Mouse (Mus musculus): Measurements from ENCODE around the gene Rnf20.

Gene Rnf20

DNA sequence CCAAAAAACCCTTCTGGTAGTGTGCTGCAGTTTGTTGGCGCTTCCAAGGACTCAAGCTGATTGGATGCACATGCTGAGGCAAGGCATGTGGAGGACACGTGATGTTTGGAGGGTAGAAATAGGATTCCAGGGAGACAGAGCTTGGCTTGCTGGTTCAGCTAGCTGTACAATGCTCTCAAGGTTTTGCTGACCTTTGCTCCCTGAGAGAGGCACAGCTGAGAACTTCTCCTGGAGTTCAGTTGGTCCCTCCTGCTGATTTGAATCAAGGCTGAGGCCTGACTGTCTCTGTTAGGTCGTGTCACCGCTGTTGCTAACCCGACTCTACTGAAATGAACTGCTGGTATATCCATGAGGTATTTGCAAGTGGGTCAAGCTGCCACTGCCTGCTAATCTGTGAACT, 2.9 kb upstream of the Rnf20 start:
- ChIA-PET CTCF (interaction anchor here in 1 of 4 experiments (0.9 to 3.7 kb wide), 2 partner anchors 9 to 61 kb away, joined by 3 to 20 read pairs; no protein-coding TSS in a partner anchor), POLR2A (no interaction called here)

DNA sequence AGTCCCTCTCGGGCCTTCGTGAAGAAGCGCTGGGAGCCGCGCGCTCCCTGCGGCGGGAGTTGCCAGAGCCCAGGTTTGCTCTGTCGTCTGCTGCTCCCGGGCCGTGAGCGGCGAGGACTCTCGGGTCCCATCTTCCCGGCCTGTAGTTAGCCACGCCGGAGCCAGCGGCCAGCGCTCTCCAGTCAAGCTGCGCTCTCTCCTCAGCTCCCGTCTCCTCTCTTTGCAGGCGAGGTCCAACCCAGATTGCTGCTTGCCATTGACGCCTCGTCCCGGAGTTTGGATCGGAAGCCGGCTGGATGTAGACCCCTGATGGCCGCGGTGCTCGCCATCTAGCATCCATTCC, 304 bp downstream of the Rnf20 start:
- POLR2A ChIA-PET, result interaction anchor here in 3 of 4 experiments (0.5 to 4.0 kb wide), 23 partner anchors 10 to 1352 kb away, joined by 3 to 29 read pairs (median 3); partner anchors contain the start of genes Mrpl50 (in 3 of the 3), Zfp189 (in 3 of the 3), Erp44 (in 1 of the 3) and Invs (in 1 of the 3)

DNA sequence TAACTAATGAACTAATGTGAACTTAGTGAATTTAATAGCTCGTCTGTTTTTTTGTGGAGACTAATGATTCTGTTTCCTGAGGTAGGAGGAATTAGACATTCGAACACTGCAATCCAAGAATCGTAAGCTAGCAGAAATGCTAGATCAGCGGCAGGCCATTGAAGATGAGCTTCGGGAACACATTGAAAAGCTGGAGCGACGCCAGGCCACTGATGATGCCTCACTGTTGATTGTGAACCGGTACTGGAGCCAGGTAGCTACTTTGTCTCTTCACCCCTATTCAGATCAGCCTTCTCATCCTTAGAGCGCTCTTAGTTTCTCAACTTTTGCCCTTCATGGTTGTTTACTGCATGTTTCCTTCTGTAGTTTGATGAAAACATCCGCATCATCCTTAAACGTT, 6.0 kb downstream of the Rnf20 start:
- ChIA-PET POLR2A (interaction anchor here in 2 of 4 experiments (0.6 to 2.8 kb wide), 8 partner anchors 8 to 352 kb away, joined by 3 to 13 read pairs (median 3); no protein-coding TSS in a partner anchor), CTCF (interaction anchor here in 2 of 4 experiments (0.6 to 1.1 kb wide), 4 partner anchors 9 to 71 kb away, joined by 3 read pairs; no protein-coding TSS in a partner anchor)

More for the DNA sequence above, 304 bp downstream of the Rnf20 start:
- CTCF ChIA-PET, result no interaction called here

DNA sequence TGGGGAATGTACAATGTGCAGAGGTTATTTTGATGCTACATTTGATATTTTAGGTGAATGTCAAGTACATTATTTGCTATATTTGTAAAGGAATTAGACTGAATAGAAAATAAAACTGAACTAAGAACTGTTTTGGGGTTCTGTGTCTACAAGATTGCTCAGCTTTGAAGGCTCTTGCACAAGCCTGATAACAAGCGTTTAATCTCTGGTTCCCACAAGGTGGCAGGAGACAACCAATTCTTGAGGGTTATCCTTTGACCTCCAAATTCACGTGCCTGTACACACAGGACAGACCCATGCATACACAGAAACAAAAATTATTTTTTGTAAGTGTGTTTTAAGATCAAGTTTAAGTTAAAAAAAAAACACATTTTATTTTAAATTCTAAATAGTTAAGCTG, 8.1 kb downstream of the Rnf20 start:
- CTCF ChIA-PET, result no interaction called here
- POLR2A ChIA-PET, result interaction anchor here in 2 of 4 experiments (1.2 to 1.3 kb wide), 2 partner anchors 23 to 34 kb away, joined by 3 read pairs; no protein-coding TSS in a partner anchor

DNA sequence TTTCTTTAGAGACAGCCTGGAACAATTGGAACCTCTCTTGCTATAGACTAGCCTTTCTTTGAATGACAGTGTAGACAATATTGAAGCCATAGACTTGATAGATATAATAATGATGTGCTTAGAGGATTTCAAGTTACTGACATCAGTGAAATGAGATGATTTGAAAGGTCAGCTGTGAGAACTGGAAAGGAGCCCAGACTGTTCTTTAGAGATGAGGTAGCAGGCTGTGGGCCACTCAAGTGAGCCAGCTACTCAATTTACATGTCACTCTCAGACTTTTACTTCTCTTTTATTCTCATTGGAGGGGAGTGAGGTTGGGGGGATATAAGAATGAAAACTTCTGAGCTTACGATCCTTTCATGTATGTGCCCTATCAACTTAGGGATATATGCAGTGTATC, 27.6 kb downstream of the Rnf20 start:
- ChIA-PET POLR2A (interaction anchor here in 1 of 4 experiments (0.6 kb wide), 1 partner anchor 27 kb away, joined by 3 read pairs; no protein-coding TSS in a partner anchor), CTCF (no interaction called here)

DNA sequence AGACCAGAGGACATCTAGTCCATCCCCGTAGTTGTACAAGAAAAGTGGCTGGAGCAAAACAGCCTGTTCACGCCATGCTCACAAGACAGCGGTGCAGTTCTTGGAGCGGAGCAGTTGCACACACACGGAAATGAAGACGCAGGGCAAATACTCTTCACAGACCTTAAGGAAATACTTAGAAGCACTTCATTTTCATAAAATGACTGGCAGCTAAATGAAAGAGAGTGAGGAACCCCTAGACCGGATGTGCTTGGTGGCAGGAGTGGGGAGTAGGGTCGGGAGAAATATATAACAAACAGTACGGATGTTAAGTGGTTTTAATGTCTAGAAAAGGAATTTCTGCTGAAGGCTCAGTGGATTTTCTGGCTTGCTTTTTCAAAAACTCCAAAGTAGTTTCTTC, 29.9 kb downstream of the Rnf20 start:
- ChIA-PET CTCF (no interaction called here), POLR2A (no interaction called here)

DNA sequence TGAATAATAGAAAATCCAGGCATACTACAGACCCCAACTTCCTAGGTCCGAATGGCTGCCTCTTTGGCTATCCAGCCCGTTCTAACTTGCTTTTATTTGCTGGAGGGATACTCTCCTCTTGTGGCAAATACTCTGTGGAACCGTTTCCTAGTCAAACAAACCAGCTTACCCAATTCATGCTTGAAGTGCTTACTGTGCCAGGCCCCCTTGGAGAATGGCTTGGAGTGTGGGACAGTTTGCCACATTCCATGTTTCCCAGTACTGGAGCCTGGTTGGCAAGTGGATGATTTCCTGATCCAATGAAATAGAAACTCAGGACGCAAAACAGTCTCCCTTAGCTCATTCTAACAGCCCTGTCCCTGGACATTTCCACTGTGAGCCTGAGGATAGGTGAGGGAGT, 30.4 kb downstream of the Rnf20 start:
- CTCF ChIA-PET, result no interaction called here
- POLR2A ChIA-PET, result interaction anchor here in 1 of 4 experiments (0.9 to 1.3 kb wide), 2 partner anchors 22 to 24 kb away, joined by 3 read pairs; no protein-coding TSS in a partner anchor

DNA sequence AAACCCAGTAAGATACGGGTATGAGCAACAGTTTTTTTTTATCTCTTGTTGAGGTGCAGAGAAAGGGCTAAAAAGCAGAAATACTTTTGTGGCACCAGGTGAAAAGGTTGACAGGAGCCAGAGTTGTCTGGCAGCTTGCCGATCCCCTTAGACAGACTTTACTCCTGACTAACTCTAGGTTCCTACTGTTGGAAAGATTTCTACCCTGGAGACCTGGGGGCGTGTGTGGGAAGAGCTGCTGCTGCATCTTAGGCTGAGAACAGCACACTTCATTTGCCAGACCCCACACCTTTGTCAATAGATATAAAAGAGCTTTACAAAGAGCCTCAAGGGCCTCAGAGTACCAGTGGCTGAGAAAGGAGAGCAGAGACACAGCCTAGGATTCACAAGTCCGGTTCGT, 33.0 kb downstream of the Rnf20 start:
- CTCF ChIA-PET, result interaction anchor here in 1 of 4 experiments (0.7 kb wide), 1 partner anchor 54 kb away, joined by 3 read pairs; no protein-coding TSS in a partner anchor
- POLR2A ChIA-PET, result interaction anchor here in 1 of 4 experiments (0.8 to 1.1 kb wide), 2 partner anchors 11 to 33 kb away, joined by 3 read pairs; partner anchors contain the start of gene Rnf20

DNA sequence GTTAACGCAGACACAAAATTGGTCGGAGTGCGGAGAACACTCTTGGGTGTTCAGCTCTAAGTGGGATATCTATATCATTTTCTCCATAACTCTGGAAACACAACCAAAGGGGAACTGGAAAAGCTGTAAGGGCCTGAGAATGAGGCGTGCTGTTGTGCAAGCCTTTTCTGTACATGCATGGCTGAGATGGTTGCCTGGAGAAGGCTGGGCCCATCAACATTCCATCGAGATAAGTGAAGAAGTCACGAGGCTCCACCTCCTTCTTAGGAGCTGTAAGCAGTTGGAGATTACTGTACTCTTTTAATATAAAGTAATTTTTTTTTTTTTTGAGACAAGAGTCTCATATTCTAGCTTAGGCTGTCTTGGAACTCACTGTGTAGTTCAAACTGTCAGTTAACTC, 44.3 kb downstream of the Rnf20 start:
- ChIA-PET CTCF (no interaction called here), POLR2A (no interaction called here)

DNA sequence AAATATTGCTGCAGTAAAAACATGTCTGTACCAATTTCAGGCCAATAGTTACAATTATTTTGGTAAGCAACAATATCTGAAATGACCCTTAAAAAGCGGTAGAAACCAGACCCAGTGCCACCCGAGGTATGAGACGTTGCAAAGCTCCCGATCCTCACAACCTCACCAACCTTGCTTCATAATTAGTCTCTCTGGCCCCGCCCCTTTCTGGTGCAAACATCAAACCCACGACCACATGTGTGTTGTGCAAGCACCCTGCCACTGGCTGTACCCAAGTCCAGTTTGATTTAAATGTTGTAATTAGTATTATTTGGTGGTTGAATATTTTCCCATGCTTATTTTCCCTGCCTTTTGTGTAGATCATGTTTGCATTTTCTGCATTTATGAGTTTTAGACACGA, 45.0 kb downstream of the Rnf20 start:
- POLR2A ChIA-PET, result no interaction called here
- CTCF ChIA-PET, result interaction anchor here in 2 of 4 experiments (0.6 to 1.3 kb wide), 2 partner anchors 12 to 174 kb away, joined by 4 read pairs; no protein-coding TSS in a partner anchor

DNA sequence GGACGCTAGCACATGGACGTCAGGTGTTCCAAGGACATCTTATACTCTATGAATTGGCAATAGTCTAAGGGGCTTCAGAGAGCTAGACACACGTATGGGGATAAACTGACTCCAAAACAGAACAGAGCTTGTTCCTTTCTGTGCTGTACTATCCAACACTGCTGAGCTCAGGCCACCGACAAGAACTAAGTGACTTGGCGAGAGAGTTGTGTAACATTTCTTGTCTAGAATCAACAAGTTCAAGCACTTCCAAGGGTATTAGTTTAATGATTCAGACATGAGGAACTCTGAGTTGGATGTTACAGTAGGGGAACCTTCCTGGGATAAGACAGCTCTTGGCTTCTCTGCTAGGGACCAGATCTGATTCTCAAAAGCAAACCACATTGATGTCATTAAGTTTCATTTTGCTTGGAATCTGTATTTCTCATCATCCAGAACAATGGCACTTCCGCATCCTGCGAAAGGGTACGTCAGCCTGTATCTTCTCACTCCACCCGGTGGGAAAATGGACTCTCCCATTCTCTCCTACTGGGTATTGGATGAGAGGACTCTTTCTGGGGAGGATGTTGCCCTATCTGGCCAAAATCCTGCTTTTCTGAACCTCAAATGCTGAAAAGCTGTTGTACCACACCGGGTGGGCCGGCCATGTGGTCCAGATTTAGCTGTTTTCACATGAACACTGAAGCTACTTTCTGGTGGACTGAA, 48.5 kb downstream of the Rnf20 start:
- POLR2A ChIA-PET, result interaction anchor here in 2 of 4 experiments (0.8 to 1.4 kb wide), 2 partner anchors 42 to 49 kb away, joined by 3 read pairs; partner anchors contain the start of gene Rnf20 (in 1 of the 2)
- CTCF ChIA-PET, result interaction anchor here in 1 of 4 experiments (1.1 kb wide), 1 partner anchor 8 kb away, joined by 5 read pairs; no protein-coding TSS in a partner anchor

DNA sequence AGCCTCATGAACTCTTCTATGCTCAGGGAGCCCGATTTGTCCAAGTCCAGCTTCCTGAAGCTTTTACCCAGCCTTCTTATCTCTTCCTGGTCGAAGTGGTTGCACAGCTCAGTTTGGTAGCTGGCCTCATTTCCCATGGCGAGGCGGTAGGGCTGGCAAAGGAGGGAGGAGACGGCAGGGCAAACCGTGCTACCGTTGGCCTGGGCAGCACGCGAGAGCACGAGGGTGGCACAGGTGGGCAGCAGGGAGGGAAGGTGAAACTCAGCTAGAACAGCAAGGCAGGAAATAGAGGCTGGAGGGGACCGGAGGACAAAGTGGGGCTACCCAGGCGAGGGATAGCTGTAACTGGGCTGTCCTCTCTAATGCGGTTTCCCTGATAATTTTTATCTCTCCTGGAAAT, 50.0 kb downstream of the Rnf20 start, which contains the start of gene Ppp3r2:
Gene Ppp3r2 (minus strand): TSS at position 213 of the 400 bp plus-strand sequence.
- ChIA-PET POLR2A (no interaction called here), CTCF (interaction anchor here in 1 of 4 experiments (0.5 kb wide), 1 partner anchor 181 kb away, joined by 3 read pairs; no protein-coding TSS in a partner anchor)

DNA sequence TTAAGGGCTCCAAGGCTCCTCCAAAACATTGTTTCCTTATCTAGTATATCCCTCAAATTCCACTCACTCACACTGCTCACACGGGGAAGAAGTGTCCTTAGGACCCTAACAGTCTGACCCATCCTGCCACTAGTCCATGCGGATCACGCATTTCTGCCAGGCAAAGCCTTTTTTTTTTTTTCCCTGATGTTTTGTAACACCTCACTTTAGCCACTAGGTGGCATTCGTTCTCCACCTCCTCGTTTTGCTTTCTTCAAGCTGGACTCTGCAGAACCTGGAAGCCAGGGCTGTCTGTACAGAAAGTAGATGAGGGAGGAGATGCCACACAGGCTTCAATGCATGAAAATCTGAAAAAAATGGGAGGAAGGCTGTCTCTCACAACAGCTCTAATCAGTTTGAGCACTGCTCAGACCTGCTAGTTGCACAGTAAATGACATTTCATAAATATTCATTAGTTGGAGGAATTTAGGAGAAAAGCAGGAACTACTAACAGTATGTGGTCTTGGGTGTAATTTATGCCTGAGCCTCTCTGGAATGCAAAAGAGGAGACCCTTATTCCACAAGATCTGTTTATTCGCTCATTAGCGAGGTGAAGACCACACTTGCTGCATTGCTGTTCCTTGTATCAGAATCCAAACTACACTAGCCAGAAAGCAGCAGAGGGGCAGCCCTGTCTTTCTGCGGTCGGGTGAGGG, 56.9 kb downstream of the Rnf20 start:
- POLR2A ChIA-PET, result no interaction called here
- CTCF ChIA-PET, result interaction anchor here (0.5 to 1.8 kb wide), 27 partner anchors 8 to 1224 kb away, joined by 3 to 22 read pairs (median 3); no protein-coding TSS in a partner anchor

DNA sequence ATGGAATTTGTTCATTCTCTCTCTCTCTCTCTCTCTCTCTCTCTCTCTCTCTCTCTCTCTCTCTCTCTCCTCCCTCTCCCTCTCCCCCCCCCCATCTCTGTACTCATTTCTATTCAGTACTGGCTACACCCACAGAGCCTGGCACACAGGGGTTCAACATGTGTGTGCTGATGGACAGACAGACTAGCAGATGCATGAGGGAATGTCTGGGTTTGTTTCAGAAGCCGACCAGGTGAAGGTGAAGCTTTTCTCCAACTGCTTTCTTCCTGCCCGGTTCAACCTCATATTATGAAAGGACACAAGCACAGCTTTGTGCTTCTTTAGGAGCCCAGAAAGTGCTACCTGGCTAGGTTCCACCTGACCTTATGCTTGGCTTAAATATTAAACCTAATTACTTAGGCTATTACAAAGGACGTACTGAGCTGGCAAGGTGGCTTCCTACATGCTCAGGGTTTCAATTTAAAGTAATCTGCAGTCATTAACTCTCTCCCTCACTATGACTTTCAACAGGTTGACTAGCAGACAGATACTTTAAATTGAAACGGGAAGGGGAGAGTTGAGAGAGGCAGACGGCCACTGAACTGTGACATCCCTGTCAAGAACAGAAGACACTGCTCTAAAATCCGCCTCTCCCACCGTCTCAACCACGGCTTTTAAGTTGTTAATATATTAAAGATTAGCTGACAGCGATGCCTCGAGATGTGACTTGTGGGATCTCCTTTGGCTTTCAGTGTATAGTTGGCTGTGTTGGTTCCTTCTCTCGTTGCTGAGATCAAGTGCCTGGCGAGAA, 59.8 kb downstream of the Rnf20 start:
- CTCF ChIA-PET, result interaction anchor here in 1 of 4 experiments (0.7 kb wide), 1 partner anchor 426 kb away, joined by 3 read pairs; no protein-coding TSS in a partner anchor
- POLR2A ChIA-PET, result no interaction called here
